Comparison of ENCODE assay signal across 8 mouse cellular contexts in the genomic region with DNA sequence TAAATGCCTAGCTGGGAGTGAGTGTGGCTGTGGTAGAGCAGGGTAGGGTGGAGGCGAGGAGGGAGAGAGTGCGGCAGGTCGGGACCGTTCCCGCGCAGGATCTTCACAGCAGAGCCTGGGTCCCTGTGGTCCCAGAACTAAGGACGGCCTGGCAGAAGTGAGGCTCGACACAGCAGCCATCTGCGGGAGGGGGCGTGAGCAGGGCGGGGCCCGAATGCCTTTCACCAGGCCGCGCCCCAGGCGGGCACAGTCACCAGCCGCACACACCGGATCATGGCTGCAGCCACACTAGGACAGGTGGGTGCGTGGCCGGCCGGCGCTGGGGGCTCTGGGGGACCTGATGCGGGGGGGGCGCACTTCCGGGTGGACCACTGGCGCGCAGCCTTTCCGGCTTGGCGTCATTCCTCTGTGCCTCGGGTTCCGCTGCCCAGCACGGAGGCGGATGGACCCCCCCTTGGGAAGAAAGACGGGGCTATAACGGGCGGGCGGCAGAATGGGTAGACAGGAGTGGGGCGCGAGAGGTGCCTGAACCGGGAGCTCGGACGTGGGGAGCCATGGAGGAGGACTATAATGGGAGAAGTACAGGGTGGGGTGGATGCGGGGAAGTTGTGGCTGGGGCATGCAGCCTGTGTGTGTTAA. TPM values are rescaled to one million over a fixed set of nuclear protein-coding genes. Genes with fewer than 3 reads are reported as not detected.
DNase-seq lines count a peak whose midpoint lies in the region; ATAC-seq and TF ChIP-seq lines count a peak whose summit lies in the region.

Gene Bcat2, plus strand, starts transcription at position 51 of the 639 bp plus-strand sequence.

- H3K9ac ChIP-seq in ES-Bruce4 (ENCODE audit: low read depth, poor library complexity, severe bottlenecking): peak within 1 kb of the TSS; percentile 77
- peak within 1 kb of the TSS; percentile 93 for H3K9ac ChIP-seq in forebrain, embryonic 14.5 days (ENCODE audit: low read length)
- H3K9ac ChIP-seq in heart, postnatal 0 days (replicated peaks; ENCODE audit: low read depth, low read length): peak within 1 kb of the TSS; percentile 87
- H3K9ac ChIP-seq in liver, embryonic 14.5 days (replicated peaks): peak within 1 kb of the TSS; percentile 85
- peak within 1 kb of the TSS; percentile 74 for H3K9ac ChIP-seq in stomach, embryonic 15.5 days

- peak; percentile 71 for DNase-seq in cerebellum, adult 11 months
- peak; percentile 75 for DNase-seq in forebrain, embryonic 14.5 days (ENCODE audit: low spot score)
- peak; percentile 75 for DNase-seq in heart, postnatal 0 days (ENCODE audit: low spot score)
- DNase-seq in kidney, postnatal 36 days: peak; percentile 77 to 85
- peak; percentile 57 to 65 (median 57) for DNase-seq in liver, embryonic 14.5 days (ENCODE audit: low read depth in 3 of 3, low spot score in 3 of 3)
- DNase-seq in neural tube, embryonic 10.5 days (ENCODE audit: extremely low spot score, low spot score): peak; percentile 75

- H3K4me3 ChIP-seq in ES-Bruce4 (ENCODE audit: low read depth, low read length): peak within 1 kb of the TSS; percentile 71
- peak within 1 kb of the TSS; percentile 62 for H3K4me3 ChIP-seq in forebrain, embryonic 14.5 days (ENCODE audit: low read depth, low read length)
- H3K4me3 ChIP-seq in heart, postnatal 0 days (ENCODE audit: low read depth, low read length): peak within 1 kb of the TSS; percentile 79
- peak within 1 kb of the TSS; percentile 59 to 83 for H3K4me3 ChIP-seq in liver, embryonic 14.5 days (ENCODE audit: insufficient read depth in 1 of 2, low read depth in 2 of 2, low read length in 2 of 2)
- peak within 1 kb of the TSS; percentile 80 for H3K4me3 ChIP-seq in stomach, embryonic 15.5 days (replicated peaks)

- H3K9me3 ChIP-seq in ES-Bruce4 (replicated peaks; ENCODE audit: control insufficient read depth, insufficient read depth, low read length, poor library complexity, severe bottlenecking): no peaks in the 10 kb centered on the region
- no peaks in the 10 kb centered on the region for H3K9me3 ChIP-seq in forebrain, embryonic 14.5 days (replicated peaks; ENCODE audit: control insufficient read depth, low read length)
- H3K9me3 ChIP-seq in heart, postnatal 0 days (replicated peaks; ENCODE audit: control insufficient read depth, low read length): no peaks in the 10 kb centered on the region
- H3K9me3 ChIP-seq in liver, embryonic 14.5 days (ENCODE audit: control insufficient read depth, low read length): no peaks in the 10 kb centered on the region
- H3K9me3 ChIP-seq in stomach, embryonic 15.5 days: no peaks in the 10 kb centered on the region

- no peaks in the 10 kb centered on the region for H3K36me3 ChIP-seq in ES-Bruce4 (ENCODE audit: control insufficient read depth, insufficient read depth, low read length, poor library complexity, severe bottlenecking)
- no peaks in the 10 kb centered on the region for H3K36me3 ChIP-seq in forebrain, embryonic 14.5 days (ENCODE audit: control insufficient read depth, insufficient read depth, low read length)
- H3K36me3 ChIP-seq in heart, postnatal 0 days (replicated peaks; ENCODE audit: control insufficient read depth, insufficient read depth, low read length): no peaks in the 10 kb centered on the region
- no peaks in the 10 kb centered on the region; the same call in 1 of the 2 replicates for H3K36me3 ChIP-seq in liver, embryonic 14.5 days (replicated peaks; ENCODE audit: control insufficient read depth, insufficient read depth, low read depth)
- no peaks in the 10 kb centered on the region for H3K36me3 ChIP-seq in stomach, embryonic 15.5 days

- H3K4me1 ChIP-seq in ES-Bruce4 (ENCODE audit: control insufficient read depth, insufficient read depth, low read length): peaks cover 9% of the 10 kb centered on the region
- peaks cover 9% of the 10 kb centered on the region; the same call in 1 of the 2 replicates for H3K4me1 ChIP-seq in forebrain, embryonic 14.5 days (ENCODE audit: control insufficient read depth, insufficient read depth, low read length)
- H3K4me1 ChIP-seq in heart, postnatal 0 days (ENCODE audit: control insufficient read depth, insufficient read depth): peaks cover 34% of the 10 kb centered on the region
- peaks cover 42 to 46% of the 10 kb centered on the region in 2 experiments for H3K4me1 ChIP-seq in liver, embryonic 14.5 days (replicated peaks; ENCODE audit: control insufficient read depth in 2 of 2, insufficient read depth in 2 of 2, low read length in 1 of 2)
- H3K4me1 ChIP-seq in stomach, embryonic 15.5 days: peaks cover 24% of the 10 kb centered on the region; the same call in 1 of the 2 replicates

- TF ChIP-seq CTCF in ES-Bruce4 (IDR thresholded peaks at IDR 0.05; ENCODE audit: low read depth, low read length): no peak
- TF ChIP-seq CTCF in heart, postnatal 0 days (IDR thresholded peaks at IDR 0.05; ENCODE audit: low read depth): no peak
- TF ChIP-seq CTCF in liver, embryonic 14.5 days (IDR thresholded peaks at IDR 0.05; ENCODE audit: low read depth): no peak

- peak; percentile 74 for ATAC-seq in forebrain, embryonic 14.5 days
- ATAC-seq in heart, postnatal 0 days (ENCODE audit: insufficient read depth, low read depth): peak; percentile 59
- peak; percentile 51 for ATAC-seq in liver, embryonic 14.5 days (ENCODE audit: insufficient read depth)
- peak; percentile 69 for ATAC-seq in stomach, embryonic 15.5 days (ENCODE audit: insufficient read depth, low FRiP score, low read depth)

- peak within 1 kb of the TSS; percentile 72 for H3K4me2 ChIP-seq in forebrain, embryonic 14.5 days (ENCODE audit: low read length)
- H3K4me2 ChIP-seq in heart, postnatal 0 days (ENCODE audit: low read depth, low read length): peak within 1 kb of the TSS; percentile 79
- peak within 1 kb of the TSS; percentile 97 for H3K4me2 ChIP-seq in liver, embryonic 14.5 days (ENCODE audit: low read depth)
- peak within 1 kb of the TSS; percentile 76 for H3K4me2 ChIP-seq in stomach, embryonic 15.5 days

- no peaks in the 10 kb centered on the region for H3K27me3 ChIP-seq in ES-Bruce4 (ENCODE audit: control insufficient read depth, insufficient read depth, low read length, poor library complexity, severe bottlenecking)
- no peaks in the 10 kb centered on the region for H3K27me3 ChIP-seq in forebrain, embryonic 14.5 days (replicated peaks; ENCODE audit: control insufficient read depth, insufficient read depth, low read length)
- no peaks in the 10 kb centered on the region for H3K27me3 ChIP-seq in heart, postnatal 0 days (ENCODE audit: control insufficient read depth, insufficient read depth, low read length)
- H3K27me3 ChIP-seq in liver, embryonic 14.5 days (ENCODE audit: control insufficient read depth, insufficient read depth, low read length): no peaks in the 10 kb centered on the region
- no peaks in the 10 kb centered on the region for H3K27me3 ChIP-seq in stomach, embryonic 15.5 days (replicated peaks)

- peak within 1 kb of the TSS; percentile 90 for H3K27ac ChIP-seq in ES-Bruce4 (ENCODE audit: insufficient read depth, low read length)
- peak within 1 kb of the TSS; percentile 81 for H3K27ac ChIP-seq in forebrain, embryonic 14.5 days (ENCODE audit: low read depth, low read length)
- peak within 1 kb of the TSS; percentile 97 for H3K27ac ChIP-seq in heart, postnatal 0 days (ENCODE audit: low read depth)
- H3K27ac ChIP-seq in liver, embryonic 14.5 days: peak within 1 kb of the TSS; percentile 76
- H3K27ac ChIP-seq in stomach, embryonic 15.5 days: peak within 1 kb of the TSS; percentile 91

- WGBS in forebrain, embryonic 14.5 days: under 1% methylated on average over 42 of the region's 42 CpGs
- WGBS in heart, postnatal 0 days: under 1% methylated on average over 42 of the region's 42 CpGs
- WGBS in liver, embryonic 14.5 days (ENCODE audit: insufficient replicate concordance): 2% methylated on average over 42 of the region's 42 CpGs
- WGBS in stomach, embryonic 15.5 days: under 1% methylated on average over 38 of the region's 42 CpGs

- peak; percentile 72; the same call in 1 of the 2 replicates for TF ChIP-seq EP300 in ES-Bruce4 (IDR thresholded peaks at IDR 0.05; ENCODE audit: insufficient read depth, low read depth, low read length)
- TF ChIP-seq EP300 in heart, postnatal 0 days (IDR thresholded peaks at IDR 0.05; ENCODE audit: low read depth): peak; percentile 90
- TF ChIP-seq EP300 in liver, embryonic 14.5 days (IDR thresholded peaks at IDR 0.05; ENCODE audit: low read depth): no peak

- TF ChIP-seq POLR2A in ES-Bruce4 (IDR thresholded peaks at IDR 0.05; ENCODE audit: insufficient read depth, low read length): peak; percentile 37

RNA-seq across cellular contexts. Expression of gene Bcat2, which starts in this region (rescaled TPM):
- polyA plus RNA-seq in ES-Bruce4 (2011; ENCODE audit: insufficient read depth, insufficient read length, low read depth, missing spikeins): 104 and 144 TPM in 2 replicates
- polyA plus RNA-seq in forebrain, embryonic 14.5 days (2014; fragmentation: Nextera tagmentation; extraction: Ambion mirVana): 19.6 and 20.1 TPM in 2 replicates
- total RNA-seq in heart, postnatal 0 days (2014; rRNA removed; ENCODE audit: low replicate concordance): 70.6 and 97.2 TPM in 2 replicates
- polyA plus RNA-seq in heart, postnatal 0 days (2015; fragmentation: Nextera tagmentation; extraction: Ambion mirVana): 73.7 and 74.8 TPM in 2 replicates
- polyA plus RNA-seq in liver, embryonic 14.5 days (2012; rRNA removed): 38.8 and 40.6 TPM in 2 replicates
- 35.9 and 39.4 TPM in 2 replicates for polyA plus RNA-seq in liver, embryonic 14.5 days (2014; fragmentation: Nextera tagmentation; extraction: Ambion mirVana)
- polyA plus RNA-seq in stomach, embryonic 15.5 days (2015; fragmentation: Nextera tagmentation; extraction: Ambion mirVana): 78.8 and 87.1 TPM in 2 replicates

Comparison
In these comparisons a context has a peak if more than half of its experiments do, and no peak if none do; other contexts are left out.
1. Peak in every context shown above with its lines: DNase-seq, ATAC-seq, H3K4me3 ChIP-seq and H3K27ac ChIP-seq.